Mouse (Mus musculus) G1E (cell line): ENCODE measurements around the gene Mycbpap. TPM values are rescaled to one million over a fixed set of nuclear protein-coding genes. Genes with fewer than 3 reads are reported as not detected.

Source experiments
- ATAC-seq: 2 replicates; pipeline ENCODE4 v1.8.0; 2016; ENCODE audit warnings: mild to moderate bottlenecking; ENCODE audit not compliant: insufficient number of reproducible peaks, poor library complexity, low FRiP score, severe bottlenecking; ENCODE audit errors: extremely low read depth
- DNase-seq: peaks from one replicate; pipeline ENCODE4 v3.0.0; 2012; ENCODE audit warnings: low spot score
- H3K27me3 ChIP-seq: 2 replicates; pipeline ENCODE4 v1.6.1; 2012; ENCODE audit warnings: mild to moderate bottlenecking, low read length, inconsistent platforms; ENCODE audit not compliant: insufficient read depth
- H3K36me3 ChIP-seq: replicated peaks from 2 replicates; pipeline ENCODE3; 2012; ENCODE audit warnings: mild to moderate bottlenecking, inconsistent platforms
- H3K4me1 ChIP-seq: 2 replicates; pipeline ENCODE4 v1.6.1; 2012; ENCODE audit warnings: low read depth, low read length, inconsistent platforms, mixed read lengths; ENCODE audit not compliant: insufficient read depth
- H3K4me3 ChIP-seq: 2 replicates; pipeline ENCODE4 v1.5.1; 2012; ENCODE audit warnings: low read depth, mild to moderate bottlenecking, inconsistent platforms, low read length, moderate library complexity, mixed read lengths
- H3K9me3 ChIP-seq: replicated peaks from 2 replicates; pipeline ENCODE4 v1.6.1; 2012; ENCODE audit warnings: inconsistent platforms
- CTCF ChIP-seq: IDR thresholded peaks from 2 replicates; pipeline ENCODE4 v1.5.1; 2012; ENCODE audit warnings: low read depth, low read length, inconsistent platforms, mixed read lengths
- GATA1 ChIP-seq: IDR thresholded peaks from 2 replicates; pipeline ENCODE4 v1.6.1; 2012; ENCODE audit warnings: borderline replicate concordance, low read length, inconsistent platforms, mixed read lengths
- GATA2 ChIP-seq: IDR thresholded peaks from 2 replicates; pipeline ENCODE4 v1.6.1; 2012; ENCODE audit warnings: low read depth, low read length, inconsistent platforms, borderline replicate concordance
- POLR2AphosphoS5 ChIP-seq: IDR thresholded peaks from 2 replicates; pipeline ENCODE4 v1.6.1; 2012; ENCODE audit warnings: low read depth, low read length, inconsistent platforms; ENCODE audit not compliant: insufficient replicate concordance
- TAL1 ChIP-seq: conservative IDR thresholded peaks from 2 replicates; pipeline ENCODE4 v1.6.1; 2012; ENCODE audit warnings: low read depth, low read length, inconsistent platforms, mixed read lengths
- polyA plus RNA-seq: library from polyadenylated mRNA; stranded (reverse); fragments of >175 nt; gene quantifications from 2 replicates; pipeline ENCODE4 v1.2.3, GENCODE M21; 2012
- total RNA-seq, 2 experiments: library from RNA; stranded (forward) in 1 of 2; stranded (reverse) in 1 of 2; fragments of 200-1000 nt in 1 of 2; fragments of >200 nt in 1 of 2; fragmentation: Nextera tagmentation in 1 of 2; gene quantifications; 2 replicates each; pipeline ENCODE4 v1.2.3; 2014 to 2017

The Mycbpap gene
- total and polyA plus RNA-seq, 3 experiments = not detected

DNA sequence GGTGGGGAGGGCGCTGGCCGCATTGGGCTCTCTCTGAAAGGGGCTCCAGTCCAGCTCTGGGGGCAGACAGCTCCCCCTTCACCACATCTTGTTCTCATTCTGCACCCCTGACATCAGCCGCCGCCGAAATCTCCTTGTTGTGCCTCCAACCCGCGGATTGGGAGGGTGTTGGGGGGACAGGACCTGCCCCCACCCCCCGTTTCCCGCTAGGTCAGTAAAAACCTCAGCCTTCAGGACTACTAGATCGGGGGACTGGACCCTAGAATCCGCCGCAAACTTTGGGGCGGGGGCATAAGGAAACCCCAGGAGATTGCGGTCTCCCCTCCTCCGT lies 49.0 kb downstream of the Mycbpap start:
- H3K36me3 ChIP-seq = no peaks in the 10 kb centered on the region
- H3K9me3 ChIP-seq = no peaks in the 10 kb centered on the region; the same call in 1 of the 2 replicates
- no peak overlapping the region for H3K4me3 ChIP-seq
- no peak for TF ChIP-seq TAL1
- TF ChIP-seq GATA1 = no peak
- TF ChIP-seq POLR2AphosphoS5 = no peak
- TF ChIP-seq GATA2 = no peak
- ATAC-seq (no peak), DNase-seq (no peak)
- peaks cover 34% of the 10 kb centered on the region for H3K27me3 ChIP-seq
- no peaks in the 10 kb centered on the region for H3K4me1 ChIP-seq

DNA sequence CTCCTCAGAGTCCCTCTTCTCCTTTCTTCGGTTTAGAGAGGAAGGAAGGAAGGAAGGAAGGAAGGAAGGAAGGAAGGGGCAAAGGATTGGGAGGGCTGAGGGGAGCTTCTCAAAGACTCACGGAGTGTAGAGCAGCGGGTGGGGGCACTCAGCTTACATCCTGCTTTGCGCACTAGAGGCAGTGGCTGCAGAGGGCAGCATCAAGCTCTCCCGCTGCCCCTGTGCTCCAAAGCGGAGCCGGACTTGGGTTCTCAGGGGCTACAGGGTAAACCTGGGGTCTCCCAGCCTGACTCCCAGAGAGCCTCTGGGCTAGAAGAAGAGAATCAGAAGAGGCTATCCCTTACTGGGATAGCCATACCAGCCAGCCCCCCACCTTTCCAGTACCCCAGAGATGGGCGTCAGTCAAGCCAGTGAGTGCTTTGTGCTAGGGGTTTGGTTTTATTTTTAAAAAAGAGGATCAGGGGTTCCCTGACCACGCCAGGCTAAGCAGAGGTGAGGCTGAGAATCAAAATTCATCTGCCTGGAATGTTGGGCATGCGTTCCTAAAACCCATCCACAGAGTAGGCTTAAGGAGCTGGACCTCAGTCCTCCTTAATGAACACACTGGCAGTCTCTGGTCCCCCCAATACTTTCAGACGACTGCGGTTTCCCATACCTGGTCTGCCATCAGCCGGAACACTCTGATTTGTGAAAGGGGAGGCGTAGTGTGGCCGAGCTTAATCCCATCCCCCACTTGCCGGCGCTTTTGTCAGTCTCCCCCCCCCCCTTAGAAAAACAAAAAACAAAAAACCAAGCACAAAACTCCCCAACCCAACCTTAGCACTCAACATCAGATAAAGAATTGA lies 49.6 kb downstream of the Mycbpap start:
- Histone ChIP-seq H3K4me1 (no peaks in the 10 kb centered on the region), H3K36me3 (no peaks in the 10 kb centered on the region), H3K9me3 (no peaks in the 10 kb centered on the region; the same call in 1 of the 2 replicates), H3K27me3 (peaks cover 34% of the 10 kb centered on the region), H3K4me3 (no peak overlapping the region)
- DNase-seq (no peak), ATAC-seq (no peak)
- TF ChIP-seq GATA2 = no peak
- no peak for TF ChIP-seq POLR2AphosphoS5
- no peak for TF ChIP-seq TAL1
- no peak for TF ChIP-seq GATA1
- TF ChIP-seq CTCF = no peak

DNA sequence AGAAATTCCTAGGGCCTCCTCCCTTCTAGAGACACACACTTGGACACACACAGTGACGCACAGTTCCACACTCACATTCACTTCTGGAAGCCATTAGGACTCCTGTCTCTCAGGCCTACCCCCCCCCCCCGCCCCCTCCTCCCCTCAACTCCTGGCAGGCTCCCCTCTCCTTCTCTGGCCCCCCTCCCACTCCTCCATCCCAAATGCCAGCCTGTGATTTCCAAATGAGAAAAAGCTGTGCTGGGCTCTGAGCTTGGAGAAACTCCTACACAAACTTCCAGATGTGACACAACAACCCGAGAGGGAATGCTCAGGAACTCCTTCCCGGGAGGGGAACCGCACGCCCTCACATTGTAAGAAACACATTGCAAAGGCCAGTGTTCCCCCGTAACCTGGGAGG lies 51.2 kb downstream of the Mycbpap start:
- no peaks in the 10 kb centered on the region for H3K36me3 ChIP-seq
- no peak overlapping the region for H3K4me3 ChIP-seq
- H3K9me3 ChIP-seq = no peaks in the 10 kb centered on the region; the same call in 1 of the 2 replicates
- no peaks in the 10 kb centered on the region for H3K4me1 ChIP-seq
- peaks cover 34% of the 10 kb centered on the region for H3K27me3 ChIP-seq
- TF ChIP-seq TAL1 (no peak), GATA1 (no peak), CTCF (no peak), GATA2 (no peak), POLR2AphosphoS5 (no peak)
- ATAC-seq = no peak
- DNase-seq = no peak

DNA sequence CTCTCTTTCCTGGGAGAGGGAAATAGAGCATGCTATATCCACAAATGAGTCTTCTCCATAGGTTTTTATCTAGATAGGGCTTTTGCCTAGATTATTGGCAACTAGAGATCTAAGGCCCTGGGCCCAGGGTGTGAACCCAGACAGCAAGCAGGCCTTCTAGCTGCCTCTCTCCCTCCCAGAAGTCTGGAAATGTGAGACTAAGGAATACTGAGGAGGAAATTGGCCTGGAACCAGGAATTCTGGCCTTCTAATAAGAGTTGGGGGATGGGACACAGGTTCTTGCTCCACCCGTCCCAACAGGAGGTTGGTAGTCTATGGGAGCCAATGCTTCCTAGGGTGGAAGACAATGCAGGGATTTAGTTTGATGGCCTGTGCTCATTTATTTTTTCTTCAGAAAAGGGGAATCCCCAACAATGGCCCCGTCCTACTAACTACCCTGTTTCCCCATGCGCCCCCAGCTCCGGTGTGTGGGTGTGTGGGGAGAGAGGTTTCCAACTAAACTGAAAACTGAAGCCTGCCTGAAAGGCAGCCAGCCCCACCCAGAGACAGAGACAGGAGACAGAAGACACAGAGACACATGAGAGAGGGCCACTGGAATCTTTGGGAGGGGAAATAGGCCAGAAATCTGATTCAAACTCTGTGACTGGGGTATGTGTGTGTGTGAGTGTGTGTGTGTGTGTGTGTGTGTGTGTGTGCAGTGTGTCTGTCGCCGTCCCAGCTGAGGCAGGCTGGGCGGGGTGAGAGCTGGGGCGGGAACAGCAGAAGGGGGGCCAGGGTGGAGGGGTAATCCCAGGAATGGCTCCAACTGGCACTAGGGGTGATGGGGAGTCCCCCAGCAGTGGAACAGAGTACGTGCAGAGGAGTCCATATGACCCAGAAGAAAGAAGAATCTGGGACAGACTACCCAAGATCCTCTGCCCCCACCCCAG lies 52.1 kb downstream of the Mycbpap start:
- TF ChIP-seq CTCF (no peak), GATA2 (no peak), TAL1 (no peak), GATA1 (no peak), POLR2AphosphoS5 (no peak)
- Histone ChIP-seq H3K4me3 (no peak overlapping the region), H3K9me3 (no peaks in the 10 kb centered on the region; the same call in 1 of the 2 replicates), H3K27me3 (peaks cover 29% of the 10 kb centered on the region), H3K4me1 (no peaks in the 10 kb centered on the region), H3K36me3 (no peaks in the 10 kb centered on the region)
- ATAC-seq (no peak), DNase-seq (no peak)

DNA sequence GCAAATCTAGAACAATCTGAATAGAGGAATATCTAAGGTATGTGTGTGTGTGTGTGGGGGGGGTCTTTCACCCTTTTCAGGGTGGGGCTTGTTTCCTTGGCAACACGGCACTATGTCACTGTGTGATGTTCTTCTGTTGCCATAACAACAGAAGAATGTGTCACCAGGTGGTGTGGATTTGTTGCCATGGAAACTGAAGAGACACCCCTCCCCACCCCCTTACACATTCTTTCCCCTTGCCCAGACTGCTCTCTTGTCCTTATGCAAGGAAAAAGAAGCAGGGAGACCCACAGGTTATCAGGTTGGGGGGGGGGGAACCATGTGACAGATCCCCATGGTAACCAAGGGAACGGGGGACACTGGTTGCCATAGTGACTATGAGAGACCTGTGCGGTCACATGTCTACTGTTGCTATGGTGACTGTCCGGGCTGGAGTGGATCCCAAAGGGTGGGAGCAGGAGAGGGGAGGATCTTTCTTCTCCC lies 52.9 kb downstream of the Mycbpap start:
- no peaks in the 10 kb centered on the region for H3K4me1 ChIP-seq
- ATAC-seq = no peak

More for the DNA sequence above, 52.9 kb downstream of the Mycbpap start:
- Histone ChIP-seq H3K27me3 (peaks cover 23% of the 10 kb centered on the region), H3K4me3 (no peak overlapping the region), H3K9me3 (no peaks in the 10 kb centered on the region), H3K36me3 (no peaks in the 10 kb centered on the region)
- TF ChIP-seq TAL1 (no peak), POLR2AphosphoS5 (no peak), GATA2 (no peak), CTCF (no peak), GATA1 (no peak)
- DNase-seq = no peak
